In the genomic region with DNA sequence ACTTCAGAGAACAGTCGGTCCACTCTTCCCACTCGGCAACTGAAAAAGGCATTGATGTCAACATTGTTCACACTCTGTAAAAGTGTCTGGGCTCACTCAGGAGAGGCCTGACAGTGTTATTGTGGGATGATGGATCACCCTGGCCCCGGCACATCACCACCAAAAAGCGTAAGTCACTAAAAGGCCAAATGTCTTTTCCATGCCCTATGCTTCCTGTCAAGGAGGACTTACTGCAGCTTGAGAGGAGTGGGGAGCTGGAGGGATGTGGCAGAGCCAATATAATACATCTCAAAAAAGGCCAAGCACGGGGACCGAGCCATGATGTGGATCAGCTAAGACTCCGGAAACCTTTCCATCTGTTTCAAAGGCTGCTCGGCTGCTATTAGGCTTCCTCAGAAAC, we compare ENCODE assay signal across 20 mouse cellular contexts. TPM values are rescaled to one million over a fixed set of nuclear protein-coding genes. Genes with fewer than 3 reads are reported as not detected.
DNase-seq lines count a peak whose midpoint lies in the region; ATAC-seq lines count a peak whose summit lies in the region.
"Had no signal": no experiment of that assay in that cellular context is flagged by ENCODE, and none has a peak within 500 bp of the region (broad histone marks: within the 10 kb centered on the region; RNA-seq: fewer than 3 reads in every experiment).

No protein-coding gene starts in this region.

- ATAC-seq in hindbrain, embryonic 11.5 days (ENCODE audit: low FRiP score): peak; percentile 74
- ATAC-seq in neural tube, embryonic 11.5 days (ENCODE audit: insufficient read depth, low FRiP score, low TSS enrichment): no peak
- ATAC-seq: inflammation-experienced regulatory T-cells, adult 6 months; midbrain, embryonic 13.5 days had no signal

- H3K4me2 ChIP-seq in hindbrain, embryonic 11.5 days (replicated peaks; ENCODE audit: low read depth, low read length): no peak overlapping the region
- H3K4me2 ChIP-seq in neural tube, embryonic 11.5 days (ENCODE audit: low read depth): no peak overlapping the region
- H3K4me2 ChIP-seq: liver, embryonic 11.5 days; midbrain, embryonic 13.5 days; stomach, embryonic 15.5 days had no signal

- H3K4me3 ChIP-seq in hindbrain, embryonic 11.5 days (ENCODE audit: low read depth, low read length): no peak overlapping the region
- no peak overlapping the region for H3K4me3 ChIP-seq in neural tube, embryonic 11.5 days (ENCODE audit: low read depth, low read length)
- H3K4me3 ChIP-seq in heart, embryonic 10.5 days: no peak overlapping the region
- H3K4me3 ChIP-seq: limb, embryonic 10.5 days; midbrain, embryonic 13.5 days; stomach, embryonic 15.5 days had no signal

- H3K36me3 ChIP-seq in hindbrain, embryonic 11.5 days (ENCODE audit: control insufficient read depth, insufficient read depth, low read length): no peaks in the 10 kb centered on the region
- H3K36me3 ChIP-seq in neural tube, embryonic 11.5 days (ENCODE audit: control insufficient read depth, insufficient read depth, low read length): no peaks in the 10 kb centered on the region
- H3K36me3 ChIP-seq in heart, embryonic 10.5 days: no peaks in the 10 kb centered on the region
- H3K36me3 ChIP-seq: limb, embryonic 10.5 days; midbrain, embryonic 13.5 days; stomach, embryonic 15.5 days had no signal

- DNase-seq in kidney, postnatal 10 days: peak; percentile 25
- no peak for DNase-seq in kidney, adult 9 months
- peak; percentile 61 for DNase-seq in embryo, embryonic 10 days (ENCODE audit: low spot score)
- peak; percentile 55 for DNase-seq in hindbrain, embryonic 11.5 days (ENCODE audit: low spot score)
- peak; percentile 47 for DNase-seq in neural tube, embryonic 11.5 days (ENCODE audit: low spot score)
- DNase-seq in heart, embryonic 10.5 days (ENCODE audit: low spot score): no peak
- DNase-seq in lung, postnatal 25 days (ENCODE audit: low spot score): no peak
- DNase-seq: adrenal gland, postnatal 10 days; B cell, adult 2 months; cerebellum, adult 11-12 months; cerebellum, postnatal 36 days; gastrocnemius, postnatal 25 days; lung, adult 2 months; right cerebral cortex, postnatal 14 days had no signal

- no peak overlapping the region for H3K27ac ChIP-seq in hindbrain, embryonic 11.5 days (ENCODE audit: low read depth, low read length)
- no peak overlapping the region for H3K27ac ChIP-seq in neural tube, embryonic 11.5 days (ENCODE audit: low read depth, low read length)
- no peak overlapping the region for H3K27ac ChIP-seq in heart, embryonic 10.5 days
- H3K27ac ChIP-seq: limb, embryonic 10.5 days; macrophage; midbrain, embryonic 13.5 days; stomach, embryonic 15.5 days had no signal

- H3K9me3 ChIP-seq in hindbrain, embryonic 11.5 days (ENCODE audit: control insufficient read depth, low read length): no peaks in the 10 kb centered on the region
- H3K9me3 ChIP-seq in neural tube, embryonic 11.5 days (ENCODE audit: control insufficient read depth, low read length): peaks cover 4% of the 10 kb centered on the region; the same call in 1 of the 2 replicates
- H3K9me3 ChIP-seq in heart, embryonic 10.5 days: no peaks in the 10 kb centered on the region
- H3K9me3 ChIP-seq: limb, embryonic 10.5 days; midbrain, embryonic 13.5 days; stomach, embryonic 15.5 days had no signal

- no peaks in the 10 kb centered on the region for H3K4me1 ChIP-seq in hindbrain, embryonic 11.5 days (replicated peaks; ENCODE audit: control insufficient read depth, insufficient read depth, low read length)
- H3K4me1 ChIP-seq in neural tube, embryonic 11.5 days (ENCODE audit: control insufficient read depth, insufficient read depth, low read length): no peaks in the 10 kb centered on the region; the same call in 1 of the 2 replicates
- 0 out of 2 replicates have a peak, but pooled peaks cover 5% of the 10 kb centered on the region for H3K4me1 ChIP-seq in heart, embryonic 10.5 days

- 33% methylated on average over 8 of the region's 8 CpGs for WGBS in hindbrain, embryonic 11.5 days
- 21% methylated on average over 8 of the region's 8 CpGs for WGBS in neural tube, embryonic 11.5 days
- WGBS in heart, embryonic 10.5 days: 69% methylated on average over 8 of the region's 8 CpGs

- no peaks in the 10 kb centered on the region for H3K27me3 ChIP-seq in hindbrain, embryonic 11.5 days (ENCODE audit: control insufficient read depth, insufficient read depth, low read length)
- no peaks in the 10 kb centered on the region for H3K27me3 ChIP-seq in neural tube, embryonic 11.5 days (ENCODE audit: control insufficient read depth, insufficient read depth, low read length)
- H3K27me3 ChIP-seq in heart, embryonic 10.5 days (ENCODE audit: insufficient read depth, poor library complexity, severe bottlenecking): no peaks in the 10 kb centered on the region; the same call in 1 of the 2 replicates
- H3K27me3 ChIP-seq: midbrain, embryonic 13.5 days; stomach, embryonic 15.5 days had no signal

- no peak overlapping the region for H3K9ac ChIP-seq in hindbrain, embryonic 11.5 days (ENCODE audit: low read depth, low read length)
- H3K9ac ChIP-seq in neural tube, embryonic 11.5 days (ENCODE audit: low read length): no peak overlapping the region
- H3K9ac ChIP-seq: midbrain, embryonic 13.5 days; stomach, embryonic 15.5 days had no signal

RNA-seq across cellular contexts. Expression of a gene that starts 2.2 kb away (rescaled TPM):
- 3.5 and 4.6 TPM in 2 replicates for polyA plus RNA-seq in hindbrain, embryonic 11.5 days (2014; fragmentation: Nextera tagmentation; extraction: Ambion mirVana)
- 2.6 and 3.3 TPM in 2 replicates for polyA plus RNA-seq in neural tube, embryonic 11.5 days (2014; fragmentation: Nextera tagmentation; extraction: Ambion mirVana)
- 0.18 and 0.59 TPM in 2 replicates for polyA plus RNA-seq in heart, embryonic 10.5 days (2016; fragmentation: Nextera tagmentation; extraction: Ambion mirVana)
- polyA plus RNA-seq: inflammation-experienced regulatory T-cells, adult 6 months had no signal

Comparison
In these comparisons a context has a peak if more than half of its experiments do, and no peak if none do; other contexts are left out.
1. DNase-seq: peak in kidney, postnatal 10 days (single experiment), embryo, embryonic 10 days (single experiment), hindbrain, embryonic 11.5 days (single experiment) and neural tube, embryonic 11.5 days (single experiment); none in kidney, adult 9 months (single experiment), heart, embryonic 10.5 days (single experiment) and lung, postnatal 25 days (single experiment).